Mouse (Mus musculus): Measurements from ENCODE around the gene Tenm2.

The Tenm2 gene

GRCm38 (mm10) chr11:36052091-36052490 lies 1183.7 kb downstream of the Tenm2 start:
- DNase-seq (ENCODE audit: low spot score): no peak

- DNase-seq (ENCODE audit: low spot score): no peak
Measured at GRCm38 (mm10) chr11:36049547-36049946, 1186.2 kb downstream of the Tenm2 start.

- peak; percentile 1 for DNase-seq (ENCODE audit: low spot score)
Measured at GRCm38 (mm10) chr11:36045681-36046276, 1190.0 kb downstream of the Tenm2 start.

GRCm38 (mm10) chr11:36041411-36041810 lies 1194.4 kb downstream of the Tenm2 start:
- no peak for DNase-seq (ENCODE audit: low spot score)

GRCm38 (mm10) chr11:36040508-36041233 lies 1195.1 kb downstream of the Tenm2 start:
- DNase-seq (ENCODE audit: low spot score): no peak

GRCm38 (mm10) chr11:36039825-36040224 lies 1195.9 kb downstream of the Tenm2 start:
- DNase-seq (ENCODE audit: low spot score): no peak

GRCm38 (mm10) chr11:36038386-36038785 lies 1197.4 kb downstream of the Tenm2 start:
- DNase-seq (ENCODE audit: low spot score): no peak

GRCm38 (mm10) chr11:36037311-36037710 lies 1198.5 kb downstream of the Tenm2 start:
- DNase-seq (ENCODE audit: low spot score): no peak

- no peak for DNase-seq (ENCODE audit: low spot score)
Measured at GRCm38 (mm10) chr11:36036061-36036695, 1199.6 kb downstream of the Tenm2 start.

GRCm38 (mm10) chr11:36031751-36032150 lies 1204.0 kb downstream of the Tenm2 start:
- no peak for DNase-seq (ENCODE audit: low spot score)

GRCm38 (mm10) chr11:36020009-36020408 lies 1215.8 kb downstream of the Tenm2 start:
- DNase-seq (ENCODE audit: low spot score): no peak

GRCm38 (mm10) chr11:36013179-36013578 lies 1222.6 kb downstream of the Tenm2 start:
- no peak for DNase-seq (ENCODE audit: low spot score)

GRCm38 (mm10) chr11:36009281-36010208 lies 1226.2 kb downstream of the Tenm2 start:
- DNase-seq (ENCODE audit: low spot score): no peak

GRCm38 (mm10) chr11:36002900-36003299 lies 1232.9 kb downstream of the Tenm2 start:
- DNase-seq (ENCODE audit: low spot score): no peak

GRCm38 (mm10) chr11:36001282-36001970 lies 1234.3 kb downstream of the Tenm2 start:
- peak; percentile 53 for DNase-seq (ENCODE audit: low spot score)

GRCm38 (mm10) chr11:36000585-36001281 lies 1235.0 kb downstream of the Tenm2 start:
- no peak for DNase-seq (ENCODE audit: low spot score)

GRCm38 (mm10) chr11:36000038-36000437 lies 1235.7 kb downstream of the Tenm2 start:
- no peak for DNase-seq (ENCODE audit: low spot score)

- DNase-seq (ENCODE audit: low spot score): no peak
Measured at GRCm38 (mm10) chr11:35998048-35998447, 1237.7 kb downstream of the Tenm2 start.

- DNase-seq (ENCODE audit: low spot score): no peak
Measured at GRCm38 (mm10) chr11:35995310-35995709, 1240.5 kb downstream of the Tenm2 start.

- no peak for DNase-seq (ENCODE audit: low spot score)
Measured at GRCm38 (mm10) chr11:35991846-35992245, 1243.9 kb downstream of the Tenm2 start.

GRCm38 (mm10) chr11:35989967-35990366 lies 1245.8 kb downstream of the Tenm2 start:
- no peak for DNase-seq (ENCODE audit: low spot score)
